Mouse (Mus musculus) left cerebral cortex, postnatal 4 days (tissue): ENCODE results near the gene Aurkb. TPM values are rescaled to one million over a fixed set of nuclear protein-coding genes. Genes with fewer than 3 reads are reported as not detected.

ENCODE experiments used
- DNase-seq: peaks from one replicate; pipeline ENCODE4 v3.0.0-alpha.2; 2022
- intact Hi-C: fragments of 180-260 bp; cut with DNase I; formaldehyde crosslinking; loops from one replicate; pipeline ENCODE4 v1.15.1; 2025
- total RNA-seq, 2 experiments: library from RNA; stranded (reverse); gene quantifications; 2 replicates each; pipeline ENCODE4 v1.2.3; 2021

The Aurkb gene
- total RNA-seq, 2 experiments from 2014 or later: 8.2 to 10.0 TPM

DNA sequence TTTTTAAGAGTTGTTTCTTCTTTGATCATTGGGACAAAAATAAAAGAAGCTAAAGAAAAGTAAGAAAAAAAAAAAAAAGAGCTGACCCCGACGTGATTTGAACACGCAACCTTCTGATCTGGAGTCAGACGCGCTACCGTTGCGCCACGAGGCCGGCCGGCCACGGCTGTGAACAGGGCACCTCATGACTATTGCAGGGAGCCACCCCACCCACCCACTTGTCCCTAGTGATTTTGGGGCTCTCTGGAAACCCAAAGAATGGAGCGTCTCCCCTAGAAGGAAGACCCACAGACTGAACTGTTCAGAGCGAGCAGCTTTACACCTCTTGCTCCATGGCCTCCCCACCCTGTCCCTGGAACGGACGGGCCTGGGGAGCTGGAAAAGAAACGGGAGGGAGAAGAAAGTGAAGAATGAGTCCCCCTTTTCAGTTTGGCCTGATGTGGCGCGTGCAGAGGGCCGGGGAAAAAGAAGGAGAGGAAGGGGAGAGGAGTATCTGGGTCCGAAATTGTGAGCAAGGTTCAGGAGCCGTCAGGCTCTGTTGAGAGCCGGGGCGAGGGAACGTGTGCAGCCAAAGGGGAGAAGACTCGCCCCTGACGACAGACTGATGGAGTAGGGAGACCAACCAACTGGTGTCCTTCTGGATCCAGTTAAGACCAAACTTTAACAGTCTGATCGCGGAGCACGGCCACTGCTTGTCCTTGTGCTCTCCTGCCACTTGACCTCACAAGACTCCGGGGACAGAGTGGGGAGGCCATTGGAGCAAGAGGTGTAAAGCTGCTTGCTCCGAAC, 18.2 kb downstream of the Aurkb start:
- intact Hi-C loops: loop anchor here (2.0 kb wide), 2 partner anchors 23 to 59 kb away; partner anchors contain the start of gene 9130213A22Rik
- peak; percentile 88 for DNase-seq

GRCm38 (mm10) chr11:69064259-69065133, 19.0 kb downstream of the Aurkb start:
- intact Hi-C loops: no loop called here
- DNase-seq: no peak

GRCm38 (mm10) chr11:69065394-69065925, 20.0 kb downstream of the Aurkb start:
- no peak for DNase-seq
- intact Hi-C loops: no loop called here

DNA sequence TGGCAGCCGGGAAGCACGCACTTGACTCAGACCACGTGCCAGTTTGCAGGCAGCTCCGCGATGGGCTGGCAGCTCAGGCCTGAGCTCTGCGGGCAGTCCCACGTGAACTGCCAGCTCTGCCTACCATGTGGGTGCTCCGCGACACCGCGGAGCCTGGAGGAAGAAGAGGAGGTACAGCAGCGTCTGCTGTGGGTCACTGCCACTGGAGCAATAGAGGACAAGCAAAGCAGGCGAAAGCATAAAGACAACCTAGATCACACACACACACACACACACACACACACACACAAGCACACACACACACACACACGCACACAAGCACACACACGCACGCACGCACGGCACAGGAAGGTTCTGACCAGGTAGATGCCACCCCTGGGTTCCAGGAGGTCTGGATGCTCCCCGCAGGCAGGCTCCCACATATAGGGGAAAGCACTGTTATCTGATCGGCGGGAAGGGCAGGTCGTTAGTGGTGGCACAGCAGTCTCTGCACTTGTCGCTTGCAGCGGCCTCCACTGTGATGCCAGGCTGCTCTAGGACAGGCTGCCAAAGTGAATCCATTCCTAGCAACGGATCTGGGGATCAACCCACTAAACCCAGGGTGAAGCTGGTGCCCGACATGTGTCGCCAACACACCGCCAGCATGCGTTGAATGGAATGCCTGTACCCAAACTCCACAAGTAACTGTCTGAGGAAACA, 20.9 kb downstream of the Aurkb start:
- DNase-seq: no peak
- intact Hi-C loops: no loop called here

DNA sequence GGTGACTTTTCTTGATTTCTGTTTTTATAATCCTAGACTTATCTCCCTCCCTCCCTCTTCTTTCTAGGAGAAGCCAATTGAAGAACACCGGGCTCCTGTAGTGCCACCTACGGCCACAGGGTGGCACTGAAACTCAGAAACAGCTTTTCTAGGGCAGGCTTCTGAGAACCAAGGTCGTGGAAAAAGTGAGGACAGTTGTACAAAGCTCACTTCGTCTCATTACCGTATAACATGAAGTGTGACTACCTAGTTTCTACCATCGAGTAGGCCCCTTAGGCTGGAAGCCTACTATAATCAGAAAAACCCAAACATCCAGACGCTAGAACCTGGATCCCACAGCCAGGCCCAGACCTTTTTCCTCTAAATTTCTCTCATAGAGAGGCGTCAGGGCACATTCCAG, 21.5 kb downstream of the Aurkb start:
- peak; percentile 89 for DNase-seq
- intact Hi-C loops: no loop called here

DNA sequence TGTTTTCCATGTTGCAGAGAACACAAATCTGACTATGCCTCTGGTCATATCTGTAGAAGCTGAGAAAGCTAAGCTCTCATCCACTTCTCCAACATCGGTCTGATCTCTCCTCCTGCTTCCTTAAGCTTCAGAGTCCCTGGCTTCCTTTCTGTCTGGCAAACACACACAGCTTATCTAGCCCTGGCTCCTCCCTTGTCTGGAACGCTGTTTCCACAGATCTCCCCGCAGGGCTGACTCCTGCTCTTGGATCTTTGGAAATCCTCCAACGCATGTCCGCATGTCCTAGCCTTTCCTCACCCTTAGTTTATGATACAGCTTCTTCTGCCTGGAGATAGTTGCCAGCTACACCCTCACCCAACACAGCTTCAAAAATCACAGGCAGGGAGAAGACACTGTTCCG, 22.2 kb downstream of the Aurkb start:
- no peak for DNase-seq
- intact Hi-C loops: no loop called here

DNA sequence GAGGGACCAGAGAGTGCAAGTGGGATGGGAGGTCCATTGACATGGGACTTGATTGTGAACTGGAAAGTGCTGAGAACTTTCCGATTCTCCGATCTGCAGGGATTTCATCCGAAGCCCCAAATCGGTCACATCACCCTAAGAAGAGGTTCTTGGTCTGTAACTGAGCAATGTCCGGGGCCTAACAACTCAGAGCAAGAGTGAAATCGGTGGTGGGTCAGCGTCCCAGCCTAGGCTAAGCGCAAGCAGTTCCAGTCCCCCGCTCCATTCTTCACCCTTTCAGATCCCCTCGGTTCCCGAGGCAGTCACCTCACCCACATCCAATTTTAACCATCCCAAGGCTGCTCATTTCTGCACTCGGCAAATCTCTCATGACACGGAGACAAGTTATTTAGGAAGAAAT, 24.6 kb downstream of the Aurkb start:
- intact Hi-C loops: no loop called here
- DNase-seq: no peak

GRCm38 (mm10) chr11:69070590-69071222, 25.3 kb downstream of the Aurkb start, which contains the start of gene Tmem107:
Gene Tmem107, plus strand, starts transcription at chr11:69070806.
- peak; percentile 95 for DNase-seq
- intact Hi-C loops: no loop called here

- intact Hi-C loops: no loop called here
Observed at GRCm38 (mm10) chr11:69071262-69071661, 25.8 kb downstream of the Aurkb start.

GRCm38 (mm10) chr11:69072234-69072633, 26.8 kb downstream of the Aurkb start:
- intact Hi-C loops: no loop called here

More at GRCm38 (mm10) chr11:69071262-69071661, 25.8 kb downstream of the Aurkb start:
- no peak for DNase-seq

GRCm38 (mm10) chr11:69072666-69073064, 27.2 kb downstream of the Aurkb start:
- intact Hi-C loops: no loop called here
- DNase-seq: no peak

More at GRCm38 (mm10) chr11:69072234-69072633, 26.8 kb downstream of the Aurkb start:
- DNase-seq: no peak

DNA sequence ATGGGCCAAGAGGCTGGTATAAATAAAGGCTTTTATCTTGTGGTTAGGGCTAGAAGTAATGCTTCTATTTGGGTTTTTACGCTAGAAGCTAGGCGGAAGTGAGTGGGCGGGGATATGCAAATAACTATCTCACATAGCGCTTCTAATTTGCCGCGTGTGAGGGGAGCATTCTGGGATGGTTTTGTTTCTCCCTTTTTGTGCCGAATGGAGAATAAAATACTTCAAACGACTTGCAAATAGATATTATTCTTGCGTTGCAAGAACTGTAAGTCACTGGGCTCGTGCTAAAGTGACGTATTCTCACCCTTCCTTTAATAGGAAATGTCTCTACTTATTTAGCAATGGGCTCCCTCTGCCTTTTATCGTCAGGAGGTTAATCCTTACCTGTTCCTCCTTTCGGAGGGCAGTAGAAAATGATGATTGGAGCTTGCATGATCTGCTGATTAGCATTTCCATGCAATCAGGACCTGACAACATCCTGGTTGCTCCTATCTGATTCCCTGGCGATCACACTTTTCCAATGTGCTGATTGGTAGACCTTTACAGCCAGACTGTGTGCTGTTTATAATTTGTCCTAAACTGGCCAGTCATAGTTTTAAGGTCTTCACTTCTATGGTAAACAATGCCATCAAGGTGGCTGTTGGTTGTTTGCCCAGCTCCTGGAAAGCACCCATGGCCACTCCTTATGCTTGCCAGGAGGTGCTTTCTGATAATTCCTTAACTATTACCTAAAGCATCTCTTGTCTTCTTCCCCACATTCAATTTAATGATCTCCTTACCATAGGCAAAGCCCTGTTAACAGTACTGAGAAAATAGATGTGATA, 27.8 kb downstream of the Aurkb start:
- DNase-seq: peak; percentile 82
- intact Hi-C loops: no loop called here

DNA sequence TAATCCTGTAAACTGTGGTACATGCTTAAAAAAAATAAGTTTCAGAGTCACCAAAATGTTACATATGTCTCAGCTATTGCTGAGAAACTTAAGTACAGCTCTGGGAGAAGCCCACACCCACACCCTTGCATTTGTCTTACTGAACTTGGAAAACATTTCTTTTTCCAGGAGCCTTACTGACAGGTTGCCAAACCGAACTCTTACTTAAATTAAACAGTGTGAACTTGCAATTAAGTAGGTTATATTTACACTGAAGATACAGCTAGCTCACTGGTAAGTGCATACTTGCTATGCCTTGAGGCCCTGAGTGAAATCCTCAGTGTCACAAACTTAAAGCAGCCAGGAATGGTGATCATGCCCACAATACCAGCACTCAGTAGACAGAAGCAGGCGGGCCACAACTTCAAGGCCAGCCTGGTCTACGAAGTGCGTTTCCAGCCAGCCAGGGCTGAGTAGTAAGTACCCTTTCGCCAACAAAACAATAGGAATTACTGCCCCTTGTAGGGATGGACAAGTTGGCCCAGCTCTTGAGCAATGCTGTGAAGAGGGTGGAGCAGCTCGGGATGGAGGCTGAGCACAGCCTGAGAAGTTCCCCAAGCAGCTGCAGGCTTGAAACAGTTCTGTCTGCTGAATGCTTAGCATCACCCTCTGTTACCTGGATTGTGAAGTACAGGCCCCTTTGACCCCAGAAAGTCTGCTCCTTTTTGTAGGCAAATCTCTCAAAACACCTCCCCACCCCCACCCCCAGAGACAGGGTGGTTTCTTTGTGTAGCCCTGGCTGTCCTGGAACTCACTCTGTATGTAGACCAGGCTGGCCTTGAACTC, 28.7 kb downstream of the Aurkb start:
- intact Hi-C loops: no loop called here
- DNase-seq: no peak

- intact Hi-C loops: no loop called here
- no peak for DNase-seq
Observed at GRCm38 (mm10) chr11:69074776-69075069, 29.3 kb downstream of the Aurkb start.

GRCm38 (mm10) chr11:69075764-69076479, 30.5 kb downstream of the Aurkb start:
- DNase-seq: no peak
- intact Hi-C loops: no loop called here

- intact Hi-C loops: no loop called here
- DNase-seq: no peak
Observed at GRCm38 (mm10) chr11:69076572-69076971, 31.1 kb downstream of the Aurkb start.

DNA sequence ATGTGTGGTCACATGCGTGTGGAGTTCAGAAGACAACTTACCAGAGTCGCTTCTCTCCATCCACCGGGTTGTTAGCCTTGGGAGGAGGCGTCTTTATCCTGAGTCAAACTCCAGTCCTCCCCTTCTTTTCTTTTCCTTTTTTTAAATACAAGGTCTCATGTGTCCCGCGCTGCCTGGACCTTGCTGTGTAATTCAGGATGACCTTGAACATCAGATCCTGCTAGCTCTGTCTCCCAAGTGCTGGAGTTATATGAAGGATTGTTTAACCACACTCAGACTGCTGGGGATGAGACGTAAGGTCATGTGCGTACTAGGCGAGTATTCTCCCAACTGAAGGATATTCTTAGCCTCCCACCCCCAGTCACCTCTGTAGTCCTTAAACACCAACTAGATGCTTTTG, 31.9 kb downstream of the Aurkb start:
- intact Hi-C loops: no loop called here
- DNase-seq: no peak

GRCm38 (mm10) chr11:69078041-69078440, 32.6 kb downstream of the Aurkb start:
- intact Hi-C loops: no loop called here
- no peak for DNase-seq
